Mouse (Mus musculus) ES-Bruce4 (cell line): ENCODE results near the gene Cbx8. TPM values are rescaled to one million over a fixed set of nuclear protein-coding genes. Genes with fewer than 3 reads are reported as not detected.

Experiments
- H3K27ac ChIP-seq: 2 replicates; pipeline ENCODE4 v1.5.1; 2012; ENCODE audit warnings: low read length, inconsistent platforms; ENCODE audit not compliant: insufficient read depth
- H3K27me3 ChIP-seq: 2 replicates; pipeline ENCODE4 v1.6.1; 2012; ENCODE audit warnings: mild to moderate bottlenecking, low read length, inconsistent platforms; ENCODE audit not compliant: control insufficient read depth, poor library complexity, insufficient read depth, severe bottlenecking
- H3K36me3 ChIP-seq: 2 replicates; pipeline ENCODE4 v1.6.1; 2012; ENCODE audit warnings: inconsistent platforms, mild to moderate bottlenecking, low read length, moderate library complexity; ENCODE audit not compliant: control insufficient read depth, poor library complexity, insufficient read depth, severe bottlenecking
- H3K4me1 ChIP-seq: one replicate; pipeline ENCODE4 v1.8.1; 2011; ENCODE audit warnings: low read length; ENCODE audit not compliant: control insufficient read depth, insufficient read depth
- H3K4me3 ChIP-seq: 2 replicates; pipeline ENCODE4 v1.5.1; 2011; ENCODE audit warnings: low read depth, mild to moderate bottlenecking, low read length
- H3K9ac ChIP-seq: 2 replicates; pipeline ENCODE4 v1.6.1; 2012; ENCODE audit warnings: low read depth, mild to moderate bottlenecking, inconsistent platforms; ENCODE audit not compliant: poor library complexity, severe bottlenecking
- H3K9me3 ChIP-seq: replicated peaks from 2 replicates; pipeline ENCODE4 v1.6.1; 2012; ENCODE audit warnings: mild to moderate bottlenecking, low read length, inconsistent platforms; ENCODE audit not compliant: control insufficient read depth, poor library complexity, insufficient read depth, severe bottlenecking
- CTCF ChIP-seq: IDR thresholded peaks from one replicate; pipeline ENCODE4 v1.8.1; 2011; ENCODE audit warnings: low read depth, low read length
- EP300 ChIP-seq: IDR thresholded peaks from 2 replicates; pipeline ENCODE4 v1.6.1; 2011; ENCODE audit warnings: low read depth, low read length; ENCODE audit not compliant: insufficient read depth
- POLR2A ChIP-seq: IDR thresholded peaks from one replicate; pipeline ENCODE4 v1.8.1; 2011; ENCODE audit warnings: low read length; ENCODE audit not compliant: insufficient read depth
- polyA plus RNA-seq: library from polyadenylated mRNA; stranded (reverse); fragments of >200 nt; gene quantifications from 2 replicates; pipeline ENCODE4 v1.2.4, GENCODE M21; 2011; ENCODE audit warnings: low read depth; ENCODE audit not compliant: missing spikeins, insufficient read depth, insufficient read length

The Cbx8 gene
- polyA plus RNA-seq, 1 experiment = 0.75 TPM

GRCm38 (mm10) chr11:119041325-119041716, 552 bp upstream of the Cbx8 start:
- TF ChIP-seq CTCF (no peak), POLR2A (no peak), EP300 (no peak)
- Histone ChIP-seq H3K9me3 (no peaks in the 10 kb centered on the region), H3K27me3 (peaks cover 38% of the 10 kb centered on the region), H3K4me3 (peak overlapping the region; percentile 69), H3K27ac (no peak overlapping the region), H3K4me1 (no peaks in the 10 kb centered on the region), H3K36me3 (no peaks in the 10 kb centered on the region), H3K9ac (no peak overlapping the region)

- no peaks in the 10 kb centered on the region for H3K4me1 ChIP-seq
- H3K36me3 ChIP-seq = no peaks in the 10 kb centered on the region
- peak overlapping the region; percentile 75 for H3K4me3 ChIP-seq
- H3K9me3 ChIP-seq = no peaks in the 10 kb centered on the region
- H3K9ac ChIP-seq = no peak overlapping the region
- TF ChIP-seq EP300 (no peak), POLR2A (no peak), CTCF (no peak)
- peaks cover 35% of the 10 kb centered on the region for H3K27me3 ChIP-seq
- no peak overlapping the region for H3K27ac ChIP-seq
These were observed 847 bp downstream of the Cbx8 start for GRCm38 (mm10) chr11:119039732-119040512.

GRCm38 (mm10) chr11:119038744-119039484, 1.9 kb downstream of the Cbx8 start:
- H3K27me3 ChIP-seq = peaks cover 36% of the 10 kb centered on the region

GRCm38 (mm10) chr11:119037780-119038401, 2.9 kb downstream of the Cbx8 start:
- no peak overlapping the region for H3K9ac ChIP-seq
- TF ChIP-seq EP300 (no peak), CTCF (no peak), POLR2A (no peak)
- H3K4me3 ChIP-seq = no peak overlapping the region
- no peak overlapping the region for H3K27ac ChIP-seq
- H3K27me3 ChIP-seq = peaks cover 31% of the 10 kb centered on the region
- no peaks in the 10 kb centered on the region for H3K4me1 ChIP-seq
- no peaks in the 10 kb centered on the region for H3K9me3 ChIP-seq
- no peaks in the 10 kb centered on the region for H3K36me3 ChIP-seq

More at GRCm38 (mm10) chr11:119038744-119039484, 1.9 kb downstream of the Cbx8 start:
- no peak overlapping the region for H3K4me3 ChIP-seq
- H3K4me1 ChIP-seq = no peaks in the 10 kb centered on the region
- no peaks in the 10 kb centered on the region for H3K9me3 ChIP-seq
- no peak overlapping the region for H3K9ac ChIP-seq
- no peaks in the 10 kb centered on the region for H3K36me3 ChIP-seq
- TF ChIP-seq POLR2A (no peak), CTCF (no peak), EP300 (no peak)
- H3K27ac ChIP-seq = no peak overlapping the region

- H3K4me1 ChIP-seq = no peaks in the 10 kb centered on the region
- H3K27me3 ChIP-seq = peaks cover 23% of the 10 kb centered on the region
- 0 out of 2 replicates have a peak, but pooled peaks have one; percentile 21 for TF ChIP-seq EP300
- TF ChIP-seq POLR2A = no peak
- no peaks in the 10 kb centered on the region for H3K9me3 ChIP-seq
- H3K4me3 ChIP-seq = peak overlapping the region; percentile 32
- no peaks in the 10 kb centered on the region for H3K36me3 ChIP-seq
- H3K27ac ChIP-seq = no peak overlapping the region
- H3K9ac ChIP-seq = 0 out of 2 replicates have a peak overlapping the region, but pooled peaks have one; percentile 12
These were observed 3.6 kb downstream of the Cbx8 start for GRCm38 (mm10) chr11:119036934-119037779.
